ENCODE assay signal across 11 mouse cellular contexts in the genomic region with DNA sequence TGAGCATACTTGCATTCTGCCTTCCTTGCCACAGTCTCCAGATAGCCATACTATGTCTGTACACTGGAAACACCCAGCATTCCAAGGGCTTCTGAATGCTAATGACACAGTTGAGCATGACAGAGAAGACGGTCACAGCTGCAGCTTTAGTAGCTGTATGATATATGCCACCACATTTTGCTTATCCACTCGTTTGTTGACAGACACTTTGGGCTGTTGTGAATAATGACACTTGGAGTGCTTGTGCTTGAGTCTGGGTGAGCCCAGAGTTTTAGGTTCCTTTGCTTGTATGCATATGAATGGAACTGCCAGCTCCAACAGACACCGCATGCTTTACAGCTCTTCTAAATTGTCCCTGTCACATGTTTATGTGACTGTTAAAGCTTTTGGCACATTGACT. TPM values are rescaled to one million over a fixed set of nuclear protein-coding genes. Genes with fewer than 3 reads are reported as not detected.
DNase-seq lines count a peak whose midpoint lies in the region; ATAC-seq and TF ChIP-seq lines count a peak whose summit lies in the region.
"Had no signal": no experiment of that assay in that cellular context is flagged by ENCODE, and none has a peak within 500 bp of the region (broad histone marks: within the 10 kb centered on the region; RNA-seq: fewer than 3 reads in every experiment).

No protein-coding gene starts in this region.

- no peak overlapping the region for H3K9ac ChIP-seq in kidney, embryonic 14.5 days (ENCODE audit: low read depth, low read length)
- H3K9ac ChIP-seq in forebrain, embryonic 14.5 days (ENCODE audit: low read length) = no peak overlapping the region
- no peak overlapping the region for H3K9ac ChIP-seq in hindbrain, embryonic 15.5 days
- H3K9ac ChIP-seq in neural tube, embryonic 14.5 days (replicated peaks; ENCODE audit: low read depth, low read length) = no peak overlapping the region

- TF ChIP-seq CTCF in kidney, adult 2 months (conservative IDR thresholded peaks at IDR 0.05; ENCODE audit: insufficient read depth, insufficient read length, low read depth, low read length) = no peak

- no peaks in the 10 kb centered on the region for H3K36me3 ChIP-seq in kidney, embryonic 14.5 days (ENCODE audit: control insufficient read depth, insufficient read depth, low read length)
- H3K36me3 ChIP-seq in kidney, adult 2 months (ENCODE audit: control insufficient read depth, insufficient read depth, low read length) = no peaks in the 10 kb centered on the region
- no peaks in the 10 kb centered on the region for H3K36me3 ChIP-seq in forebrain, embryonic 14.5 days (ENCODE audit: control insufficient read depth, insufficient read depth, low read length)
- H3K36me3 ChIP-seq in hindbrain, embryonic 15.5 days = no peaks in the 10 kb centered on the region
- no peaks in the 10 kb centered on the region for H3K36me3 ChIP-seq in neural tube, embryonic 14.5 days (ENCODE audit: control insufficient read depth, insufficient read depth, low read length)

- ATAC-seq in kidney, embryonic 14.5 days (ENCODE audit: low FRiP score, low TSS enrichment) = 0 out of 2 replicates have a peak, but pooled peaks have one; percentile 20
- peak; percentile 79 for ATAC-seq in forebrain, embryonic 14.5 days
- peak; percentile 54; the same call in 1 of the 2 replicates for ATAC-seq in hindbrain, embryonic 15.5 days (ENCODE audit: low FRiP score, low read depth)
- peak; percentile 77 for ATAC-seq in neural tube, embryonic 14.5 days (ENCODE audit: low read depth)
- ATAC-seq: Patski had no signal

- DNase-seq in kidney, adult 2 months = no peak
- DNase-seq in forebrain, embryonic 14.5 days (ENCODE audit: low spot score) = peak; percentile 74
- no peak for DNase-seq in right cerebral cortex, adult 2 months (ENCODE audit: low spot score in 2 of 2)
- DNase-seq in ovary, postnatal 36 days (ENCODE audit: low spot score) = no peak
- DNase-seq: gastrocnemius, postnatal 36 days; kidney, postnatal 25 days; lung, postnatal 10 days had no signal

- 24% methylated on average over 3 of the region's 3 CpGs for WGBS in kidney, embryonic 14.5 days
- 61% methylated on average over 3 of the region's 3 CpGs for WGBS in kidney, adult 2 months
- WGBS in forebrain, embryonic 14.5 days = 37% methylated on average over 3 of the region's 3 CpGs
- 28% methylated on average over 3 of the region's 3 CpGs for WGBS in hindbrain, embryonic 15.5 days
- 6% methylated on average over 3 of the region's 3 CpGs for WGBS in neural tube, embryonic 14.5 days

- no peaks in the 10 kb centered on the region for H3K9me3 ChIP-seq in kidney, embryonic 14.5 days (ENCODE audit: control insufficient read depth, low read length)
- no peaks in the 10 kb centered on the region for H3K9me3 ChIP-seq in forebrain, embryonic 14.5 days (replicated peaks; ENCODE audit: control insufficient read depth, low read length)
- no peaks in the 10 kb centered on the region for H3K9me3 ChIP-seq in hindbrain, embryonic 15.5 days
- no peaks in the 10 kb centered on the region for H3K9me3 ChIP-seq in neural tube, embryonic 14.5 days (ENCODE audit: control insufficient read depth, low read length)

- H3K4me1 ChIP-seq in kidney, embryonic 14.5 days (ENCODE audit: control insufficient read depth, insufficient read depth, low read length) = peaks cover 5% of the 10 kb centered on the region; the same call in 1 of the 2 replicates
- no peaks in the 10 kb centered on the region for H3K4me1 ChIP-seq in kidney, adult 2 months (ENCODE audit: control insufficient read depth, insufficient read depth, low read length)
- H3K4me1 ChIP-seq in forebrain, embryonic 14.5 days (ENCODE audit: control insufficient read depth, insufficient read depth, low read length) = peaks cover 6% of the 10 kb centered on the region
- H3K4me1 ChIP-seq in hindbrain, embryonic 15.5 days (replicated peaks) = peaks cover 17% of the 10 kb centered on the region
- H3K4me1 ChIP-seq in neural tube, embryonic 14.5 days (ENCODE audit: control insufficient read depth, insufficient read depth, low read length) = peaks cover 7% of the 10 kb centered on the region; the same call in 1 of the 2 replicates

- H3K27ac ChIP-seq in kidney, embryonic 14.5 days (ENCODE audit: low read depth, low read length) = no peak overlapping the region
- no peak overlapping the region for H3K27ac ChIP-seq in kidney, adult 2 months (ENCODE audit: insufficient read depth, low read depth, low read length)
- H3K27ac ChIP-seq in forebrain, embryonic 14.5 days (ENCODE audit: low read depth, low read length) = peak overlapping the region; percentile 44; the same call in 1 of the 2 replicates
- peak overlapping the region; percentile 43 for H3K27ac ChIP-seq in hindbrain, embryonic 15.5 days (replicated peaks)
- peak overlapping the region; percentile 22; the same call in 1 of the 2 replicates for H3K27ac ChIP-seq in neural tube, embryonic 14.5 days (ENCODE audit: low read depth, low read length)

- H3K4me2 ChIP-seq in kidney, embryonic 14.5 days (replicated peaks; ENCODE audit: low read depth, low read length) = no peak overlapping the region
- no peak overlapping the region for H3K4me2 ChIP-seq in forebrain, embryonic 14.5 days (ENCODE audit: low read length)
- H3K4me2 ChIP-seq in hindbrain, embryonic 15.5 days = no peak overlapping the region
- H3K4me2 ChIP-seq in neural tube, embryonic 14.5 days (ENCODE audit: low read depth, low read length) = 0 out of 2 replicates have a peak overlapping the region, but pooled peaks have one; percentile 9

- no peaks in the 10 kb centered on the region for H3K27me3 ChIP-seq in kidney, embryonic 14.5 days (ENCODE audit: control insufficient read depth, insufficient read depth, low read length)
- H3K27me3 ChIP-seq in kidney, adult 2 months (replicated peaks; ENCODE audit: control insufficient read depth, insufficient read depth, low read length) = no peaks in the 10 kb centered on the region
- peaks cover 9% of the 10 kb centered on the region; the same call in 1 of the 2 replicates for H3K27me3 ChIP-seq in forebrain, embryonic 14.5 days (replicated peaks; ENCODE audit: control insufficient read depth, insufficient read depth, low read length)
- no peaks in the 10 kb centered on the region for H3K27me3 ChIP-seq in hindbrain, embryonic 15.5 days
- H3K27me3 ChIP-seq in neural tube, embryonic 14.5 days (ENCODE audit: control insufficient read depth, insufficient read depth, low read length) = no peaks in the 10 kb centered on the region
- H3K27me3 ChIP-seq: Patski had no signal

- TF ChIP-seq POLR2A in kidney, adult 2 months (IDR thresholded peaks at IDR 0.05; ENCODE audit: low read depth, low read length) = no peak

- H3K4me3 ChIP-seq in kidney, embryonic 14.5 days (ENCODE audit: low read length) = no peak overlapping the region
- no peak overlapping the region for H3K4me3 ChIP-seq in kidney, adult 2 months (ENCODE audit: insufficient read depth, low read depth, low read length)
- no peak overlapping the region for H3K4me3 ChIP-seq in forebrain, embryonic 14.5 days (ENCODE audit: low read depth, low read length)
- H3K4me3 ChIP-seq in hindbrain, embryonic 15.5 days = no peak overlapping the region
- no peak overlapping the region for H3K4me3 ChIP-seq in neural tube, embryonic 14.5 days (ENCODE audit: low read depth, low read length)

RNA-seq across cellular contexts. Expression of a gene that starts 29.5 kb away (rescaled TPM):
- polyA plus RNA-seq in kidney, embryonic 14.5 days (2014; fragmentation: Nextera tagmentation; extraction: Ambion mirVana) = 13.1 and 21.0 TPM in 2 replicates
- 7.0 and 8.9 TPM in 2 replicates for polyA plus RNA-seq in kidney, adult 2 months (2012; rRNA removed)
- polyA plus RNA-seq in forebrain, embryonic 14.5 days (2014; fragmentation: Nextera tagmentation; extraction: Ambion mirVana) = 12.5 and 14.1 TPM in 2 replicates
- polyA plus RNA-seq in hindbrain, embryonic 15.5 days (2015; fragmentation: Nextera tagmentation; extraction: Ambion mirVana) = 23.6 and 26.6 TPM in 2 replicates
- polyA plus RNA-seq in neural tube, embryonic 14.5 days (2014; fragmentation: Nextera tagmentation; extraction: Ambion mirVana) = 14.2 and 16.6 TPM in 2 replicates

Comparison
In these comparisons a context has a peak if more than half of its experiments do, and no peak if none do; other contexts are left out.
1. ATAC-seq: peak in every context shown above with its lines; median percentile 79 in forebrain, embryonic 14.5 days; 77 in neural tube, embryonic 14.5 days; 54 in hindbrain, embryonic 15.5 days; 20 in kidney, embryonic 14.5 days.
2. H3K27ac ChIP-seq: peak in forebrain, embryonic 14.5 days (single experiment), hindbrain, embryonic 15.5 days (single experiment) and neural tube, embryonic 14.5 days (single experiment); none in kidney, embryonic 14.5 days (single experiment) and kidney, adult 2 months (single experiment).